Mouse (Mus musculus) layer of hippocampus, postnatal 36 days (tissue): ENCODE measurements at regions not wholly inside any gene's neighbourhood (a gene's known extent, or its start where the extent isn't known, plus 50 kb on each side); places are given as distances from the start of the nearest gene placed in this dataset.

Source experiments
- DNase-seq, 2 experiments: peaks; one replicate each; pipeline ENCODE4 v3.0.0; 2022

GRCm38 (mm10) chr1:41420489-41421327 is 615.3 kb downstream of the Tmem182 start:
- no peak for DNase-seq

GRCm38 (mm10) chr1:41427853-41428252 is 622.5 kb downstream of the Tmem182 start:
- DNase-seq = peak in 1 of 2 experiments; percentile 30

GRCm38 (mm10) chr1:41431127-41431690 is 625.8 kb downstream of the Tmem182 start:
- no peak for DNase-seq

- no peak for DNase-seq
Measured at GRCm38 (mm10) chr1:41435379-41435778, 630.0 kb downstream of the Tmem182 start.

GRCm38 (mm10) chr1:41449972-41450371 is 644.6 kb downstream of the Tmem182 start:
- no peak for DNase-seq
